Mouse (Mus musculus) lung, postnatal 0 days (tissue): ENCODE results near the gene Wnt7a. TPM values are rescaled to one million over a fixed set of nuclear protein-coding genes. Genes with fewer than 3 reads are reported as not detected.

Experiments
- ATAC-seq: fragments of 200-750 bp; cut with Nextera tagmentation; 2 replicates; pipeline ENCODE4 v1.8.0; 2017; ENCODE audit warnings: moderate library complexity
- DNase-seq: peaks from one replicate; pipeline ENCODE4 v3.0.0-alpha.2; 2016; ENCODE audit warnings: low spot score
- H3K27ac ChIP-seq: fragments of 300-500 bp; sonication (generic); 2 replicates; pipeline ENCODE4 v1.5.1; 2014; ENCODE audit warnings: antibody characterized with exemption, mild to moderate bottlenecking, low read length, mixed read lengths
- H3K27me3 ChIP-seq: fragments of 300-500 bp; sonication (generic); replicated peaks from 2 replicates; pipeline ENCODE4 v1.6.1; 2014; ENCODE audit warnings: low read length, mixed read lengths; ENCODE audit not compliant: insufficient read depth
- H3K36me3 ChIP-seq: fragments of 300-500 bp; sonication (generic); 2 replicates; pipeline ENCODE4 v1.6.1; 2014; ENCODE audit warnings: low read length, mixed read lengths; ENCODE audit not compliant: insufficient read depth
- H3K4me1 ChIP-seq: fragments of 300-500 bp; sonication (generic); 2 replicates; pipeline ENCODE4 v1.6.1; 2014; ENCODE audit warnings: antibody characterized with exemption, low read depth, low read length, mixed read lengths; ENCODE audit not compliant: insufficient read depth
- H3K4me2 ChIP-seq: fragments of 300-500 bp; sonication (generic); replicated peaks from 2 replicates; pipeline ENCODE4 v1.6.1; 2014; ENCODE audit warnings: low read depth, mild to moderate bottlenecking, low read length, moderate library complexity, mixed read lengths
- H3K4me3 ChIP-seq: fragments of 300-500 bp; sonication (generic); 2 replicates; pipeline ENCODE4 v1.5.1; 2014; ENCODE audit warnings: low read depth, low read length
- H3K9ac ChIP-seq: fragments of 300-500 bp; sonication (generic); replicated peaks from 2 replicates; pipeline ENCODE4 v1.6.1; 2014; ENCODE audit warnings: low read depth, mild to moderate bottlenecking
- H3K9me3 ChIP-seq: fragments of 300-500 bp; sonication (generic); 2 replicates; pipeline ENCODE4 v1.6.1; 2016; ENCODE audit warnings: low read length, mixed read lengths
- CTCF ChIP-seq: IDR thresholded peaks from 2 replicates; pipeline ENCODE4 v1.5.1; 2016; ENCODE audit warnings: antibody characterized with exemption, mild to moderate bottlenecking
- EP300 ChIP-seq: IDR thresholded peaks from 2 replicates; pipeline ENCODE4 v1.6.1; 2016; ENCODE audit warnings: antibody characterized with exemption, mild to moderate bottlenecking, control low read depth
- WGBS: fragments of 180-500 bp; shearing (Covaris S2); extraction: QIAGEN DNeasy Blood & Tissue Kit; methylation state at CpG from one replicate; pipeline ENCODE4 v1.1.7; 2014; 5-methylcytosine and 5-hydroxymethylcytosine counted together
- polyA plus RNA-seq: library from polyadenylated mRNA; unstranded; fragments of >200 nt; fragmentation: Nextera tagmentation; extraction: Ambion mirVana; gene quantifications from 2 replicates; pipeline ENCODE4 v1.2.1, GENCODE M21; 2015

Wnt7a gene
- polyA plus RNA-seq, 1 experiment from 2014 or later = 7.8 TPM

DNA sequence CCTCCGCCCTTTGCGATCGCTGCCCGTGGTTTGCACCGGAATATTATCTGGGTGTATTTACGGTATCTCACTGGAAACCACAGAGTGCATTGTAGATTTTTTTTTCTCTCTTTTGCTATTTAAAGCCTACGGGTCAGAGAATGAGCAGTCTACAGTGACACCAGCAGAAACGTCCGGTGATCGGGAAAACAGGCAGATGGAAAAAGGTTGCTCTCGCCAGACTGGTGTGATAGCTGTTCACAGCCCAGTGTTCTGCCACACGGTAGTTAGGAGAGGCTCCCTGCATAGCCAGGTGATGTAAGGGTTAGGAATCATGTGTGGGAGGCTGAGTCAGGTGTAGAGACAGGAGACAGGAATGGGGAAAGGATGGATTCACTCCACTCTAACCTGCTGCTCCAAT is 10.6 kb downstream of the Wnt7a start:
- Histone ChIP-seq H3K27ac (no peak overlapping the region), H3K4me2 (no peak overlapping the region), H3K9ac (no peak overlapping the region), H3K9me3 (no peaks in the 10 kb centered on the region), H3K4me3 (no peak overlapping the region), H3K36me3 (no peaks in the 10 kb centered on the region), H3K27me3 (no peaks in the 10 kb centered on the region), H3K4me1 (no peaks in the 10 kb centered on the region)
- TF ChIP-seq EP300 = no peak
- TF ChIP-seq CTCF = no peak
- 59% methylated on average over 12 of the region's 12 CpGs for WGBS
- ATAC-seq = no peak
- no peak for DNase-seq

DNA sequence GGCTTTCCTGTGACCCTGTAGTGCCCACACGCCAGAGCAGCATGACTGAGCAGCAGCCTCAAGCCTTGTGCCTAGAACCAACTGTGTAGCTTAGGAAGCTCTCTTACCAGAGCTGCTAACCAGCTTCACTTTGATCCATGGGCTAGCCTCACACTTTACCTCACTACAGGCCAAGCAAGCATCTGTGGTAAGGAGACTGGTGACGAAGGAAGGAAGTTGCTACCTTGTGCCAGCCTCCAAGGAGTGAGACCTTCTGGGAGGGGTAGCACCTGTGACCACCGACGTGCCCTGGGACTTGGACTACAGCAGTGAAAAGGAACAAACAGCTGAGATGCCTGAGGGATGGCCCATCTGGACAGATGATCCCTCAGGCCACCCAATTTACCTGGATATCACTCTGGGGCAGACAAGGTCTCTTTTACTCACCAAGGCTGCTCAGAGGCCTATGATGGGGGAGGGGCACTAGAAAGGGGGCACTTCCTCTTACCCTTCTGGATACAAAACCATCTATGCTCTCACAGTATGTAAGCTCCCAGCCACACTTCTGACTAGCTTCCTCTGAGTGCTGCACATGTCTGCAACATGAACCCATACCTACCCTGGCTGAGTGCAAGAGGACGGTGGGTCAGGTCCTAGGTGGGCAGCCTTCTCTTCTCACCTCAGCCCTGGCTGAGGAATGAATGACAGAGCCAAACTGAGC is 18.5 kb downstream of the Wnt7a start:
- WGBS = 80% methylated on average over 5 of the region's 5 CpGs
- TF ChIP-seq CTCF = no peak
- no peak for TF ChIP-seq EP300
- no peaks in the 10 kb centered on the region for H3K27me3 ChIP-seq

DNA sequence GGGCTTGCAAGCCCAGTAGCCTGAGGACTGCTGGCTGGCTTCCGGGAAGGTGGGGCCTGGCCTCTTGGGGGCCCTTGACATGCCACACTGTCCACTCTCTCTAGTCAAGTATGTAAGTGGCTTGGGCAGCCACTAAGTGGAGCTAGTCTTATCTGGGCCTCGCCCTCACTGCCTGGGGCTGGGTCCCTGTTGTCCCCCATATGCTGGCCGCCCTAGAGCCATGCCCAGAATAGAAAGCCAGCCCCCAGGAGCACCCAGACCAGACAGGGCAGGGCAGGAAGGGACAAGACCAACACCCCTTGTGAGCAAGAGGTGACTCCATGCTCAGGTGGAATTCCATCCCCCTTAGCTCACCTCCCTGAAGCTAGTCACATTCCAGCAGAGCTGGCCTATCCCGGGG is 22.0 kb downstream of the Wnt7a start:
- Histone ChIP-seq H3K4me1 (no peaks in the 10 kb centered on the region), H3K27ac (peak overlapping the region; percentile 78), H3K9ac (no peak overlapping the region), H3K9me3 (no peaks in the 10 kb centered on the region), H3K4me2 (no peak overlapping the region), H3K27me3 (no peaks in the 10 kb centered on the region), H3K36me3 (no peaks in the 10 kb centered on the region), H3K4me3 (no peak overlapping the region)
- TF ChIP-seq CTCF (peak; percentile 15; the same call in 1 of the 2 replicates), EP300 (peak; percentile 97)
- 34% methylated on average over 4 of the region's 4 CpGs for WGBS
- ATAC-seq (peak; percentile 97), DNase-seq (peak; percentile 91)

More for the DNA sequence above, 18.5 kb downstream of the Wnt7a start:
- H3K9me3 ChIP-seq = no peaks in the 10 kb centered on the region
- no peak for ATAC-seq
- no peak overlapping the region for H3K4me2 ChIP-seq
- no peak overlapping the region for H3K27ac ChIP-seq
- DNase-seq = no peak
- no peak overlapping the region for H3K9ac ChIP-seq
- H3K4me1 ChIP-seq = no peaks in the 10 kb centered on the region
- H3K4me3 ChIP-seq = no peak overlapping the region
- H3K36me3 ChIP-seq = no peaks in the 10 kb centered on the region

DNA sequence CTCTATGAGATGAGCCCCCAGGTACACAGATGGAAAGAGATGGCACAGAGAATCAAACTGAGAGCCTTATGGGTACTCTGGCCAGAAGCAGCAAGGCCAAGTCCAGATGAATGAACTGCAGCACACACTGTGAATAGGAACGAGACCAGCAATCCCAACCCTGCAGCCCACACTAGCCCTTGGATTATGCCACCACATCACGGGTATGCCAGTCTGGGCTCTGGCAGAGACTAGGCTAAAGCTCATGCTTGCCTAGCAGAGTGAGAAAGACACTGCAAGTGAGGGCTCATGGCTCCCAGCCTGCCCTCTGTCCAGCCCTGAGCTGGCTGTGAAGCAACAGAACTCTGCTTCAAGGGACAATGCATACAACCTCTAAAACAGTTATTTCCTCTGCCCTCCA is 26.7 kb downstream of the Wnt7a start:
- H3K36me3 ChIP-seq = no peaks in the 10 kb centered on the region
- H3K27ac ChIP-seq = no peak overlapping the region
- no peak for DNase-seq
- TF ChIP-seq CTCF = no peak
- TF ChIP-seq EP300 = no peak
- H3K9ac ChIP-seq = no peak overlapping the region
- no peak for ATAC-seq
- H3K4me2 ChIP-seq = no peak overlapping the region
- H3K4me3 ChIP-seq = no peak overlapping the region
- no peaks in the 10 kb centered on the region for H3K9me3 ChIP-seq
- 0 out of 2 replicates have a peak, but pooled peaks cover 6% of the 10 kb centered on the region for H3K4me1 ChIP-seq
- H3K27me3 ChIP-seq = no peaks in the 10 kb centered on the region
- 85% methylated on average over 2 of the region's 2 CpGs for WGBS

DNA sequence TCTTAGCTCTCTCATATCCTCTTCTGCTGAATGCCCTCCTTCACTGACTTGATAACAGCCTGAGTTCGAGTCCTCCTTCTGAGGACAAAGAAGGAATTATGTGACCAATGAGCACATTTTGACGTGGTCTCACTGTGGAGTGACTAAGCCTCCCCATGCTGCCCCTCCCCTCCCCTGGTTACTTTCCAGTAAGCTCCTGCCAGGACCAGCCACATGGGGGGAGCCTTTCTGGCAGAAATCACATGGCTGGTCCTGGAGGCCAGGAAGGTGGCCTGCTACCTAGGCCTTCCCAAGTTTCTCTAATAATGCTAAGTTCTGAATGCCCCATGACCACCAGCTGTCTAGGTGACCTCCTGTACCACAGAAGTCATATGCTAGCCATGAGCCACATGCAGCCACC is 27.3 kb downstream of the Wnt7a start:
- TF ChIP-seq CTCF (no peak), EP300 (no peak)
- no peaks in the 10 kb centered on the region for H3K9me3 ChIP-seq
- no peak overlapping the region for H3K9ac ChIP-seq
- no peak overlapping the region for H3K4me3 ChIP-seq
- no peak overlapping the region for H3K27ac ChIP-seq
- WGBS = 28% methylated on average over 2 of the region's 2 CpGs
- H3K4me2 ChIP-seq = no peak overlapping the region
- ATAC-seq (no peak), DNase-seq (no peak)
- H3K36me3 ChIP-seq = no peaks in the 10 kb centered on the region
- no peaks in the 10 kb centered on the region for H3K27me3 ChIP-seq
- H3K4me1 ChIP-seq = 0 out of 2 replicates have a peak, but pooled peaks cover 6% of the 10 kb centered on the region

DNA sequence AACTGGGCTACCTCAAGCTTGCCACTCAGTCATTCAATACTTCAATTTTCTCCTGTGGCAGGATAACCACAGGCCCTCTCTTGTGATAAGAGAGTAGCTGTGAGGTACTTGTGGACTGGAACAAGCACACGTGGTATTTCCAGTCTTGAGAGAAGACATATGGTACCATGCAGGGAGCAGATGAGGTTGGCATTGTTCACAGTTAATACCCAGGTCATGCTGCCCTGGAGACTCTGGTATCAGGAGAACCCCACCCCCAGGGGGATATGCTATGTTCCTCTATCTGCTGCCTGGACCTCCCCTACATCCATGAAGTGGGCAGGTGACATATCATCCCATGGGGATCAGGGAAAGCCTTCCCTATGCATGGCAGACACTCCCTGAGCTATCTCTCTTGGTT is 27.9 kb downstream of the Wnt7a start:
- Histone ChIP-seq H3K4me2 (no peak overlapping the region), H3K9me3 (no peaks in the 10 kb centered on the region), H3K9ac (no peak overlapping the region), H3K4me1 (0 out of 2 replicates have a peak, but pooled peaks cover 6% of the 10 kb centered on the region), H3K36me3 (no peaks in the 10 kb centered on the region), H3K4me3 (no peak overlapping the region), H3K27ac (no peak overlapping the region), H3K27me3 (no peaks in the 10 kb centered on the region)
- 50% methylated on average over 1 of the region's 1 CpGs for WGBS
- ATAC-seq (peak; percentile 35), DNase-seq (no peak)
- TF ChIP-seq CTCF (no peak), EP300 (no peak)
